Mouse (Mus musculus): ENCODE results near the gene Dbr1. TPM values are rescaled to one million over a fixed set of nuclear protein-coding genes. Genes with fewer than 3 reads are reported as not detected.

Gene Dbr1
- polyA plus RNA-seq (2012; rRNA removed), result 5.5 and 6.8 TPM in 2 replicates

DNA sequence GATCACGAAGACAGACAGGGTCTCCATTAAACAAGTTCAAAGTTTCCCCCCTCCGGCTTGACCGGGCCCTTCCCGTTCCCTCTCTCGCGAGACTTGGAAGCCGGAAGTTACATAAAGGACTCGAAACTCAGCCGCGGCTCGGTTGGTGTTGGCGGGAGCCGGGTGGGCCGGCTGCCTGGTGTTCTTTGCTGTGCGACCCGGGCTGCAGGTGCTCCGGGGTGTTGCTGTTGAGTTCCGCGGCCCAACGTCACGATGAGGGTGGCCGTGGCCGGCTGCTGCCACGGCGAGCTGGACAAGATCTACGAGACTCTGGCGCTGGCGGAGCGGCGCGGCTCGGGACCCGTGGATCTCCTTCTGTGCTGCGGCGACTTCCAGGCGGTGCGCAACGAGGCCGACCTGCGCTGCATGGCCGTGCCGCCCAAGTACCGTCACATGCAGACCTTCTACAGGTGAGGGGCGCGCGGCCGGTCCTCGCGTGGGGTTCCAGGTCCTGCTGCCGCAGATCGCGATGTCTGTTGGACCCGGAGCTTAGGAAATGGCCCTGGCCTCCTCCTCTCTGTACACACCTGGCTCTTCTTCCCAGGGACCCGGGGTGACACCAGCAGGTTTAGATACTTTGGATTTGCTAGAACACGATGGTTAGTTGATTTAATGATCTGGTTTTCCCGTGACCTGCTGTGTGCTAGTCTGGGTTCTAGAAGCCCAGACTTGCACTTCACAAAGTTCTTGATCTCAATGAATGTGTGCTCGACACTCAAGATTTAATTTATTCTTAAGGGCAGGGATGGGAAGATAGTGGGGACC, at the start of gene Dbr1:
Gene Dbr1 (plus strand): TSS at position 123 of the 804 bp plus-strand sequence.
- Histone ChIP-seq H3K4me3 (replicated peaks; ENCODE audit: extremely low read depth, low read depth, low read length) (peak within 1 kb of the TSS; percentile 94), H3K4me1 (ENCODE audit: control insufficient read depth, insufficient read depth, low read length) (peaks cover 3% of the 10 kb centered on the region)
- WGBS, result under 1% methylated on average over 57 of the region's 57 CpGs
- peak; percentile 93 for DNase-seq
- TF ChIP-seq POLR2A (IDR thresholded peaks at IDR 0.05; ENCODE audit: borderline replicate concordance, extremely low read depth, low read depth, low read length) (peak; percentile 51; the same call in 1 of the 2 replicates), CTCF (IDR thresholded peaks at IDR 0.05; ENCODE audit: insufficient read depth, low read length) (no peak)

DNA sequence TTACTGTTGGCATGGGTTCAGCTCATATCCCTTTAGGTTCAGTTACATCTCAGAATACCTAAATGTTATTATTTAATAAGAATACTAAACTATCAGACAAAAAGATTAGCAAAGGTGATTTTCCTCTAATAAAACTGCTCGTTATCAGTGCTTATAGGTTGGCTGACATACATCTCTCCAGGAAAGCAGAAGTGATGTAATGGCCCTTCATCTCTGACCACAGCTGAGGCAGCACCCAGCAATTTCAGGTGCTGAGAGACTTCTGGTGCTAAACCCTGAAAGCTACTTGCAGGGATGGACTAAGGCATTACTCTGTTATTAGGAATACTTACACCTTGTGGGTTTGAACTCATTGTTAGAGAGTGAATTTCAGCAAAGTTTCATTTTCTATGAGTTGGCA, 43.7 kb upstream of the Dbr1 start:
- Histone ChIP-seq H3K4me3 (replicated peaks; ENCODE audit: extremely low read depth, low read depth, low read length) (no peak overlapping the region), H3K4me1 (ENCODE audit: control insufficient read depth, insufficient read depth, low read length) (no peaks in the 10 kb centered on the region)
- DNase-seq, result no peak
- WGBS, result 85% methylated on average over 1 of the region's 1 CpGs
- no peak for TF ChIP-seq POLR2A (IDR thresholded peaks at IDR 0.05; ENCODE audit: borderline replicate concordance, extremely low read depth, low read depth, low read length)
- no peak for TF ChIP-seq CTCF (IDR thresholded peaks at IDR 0.05; ENCODE audit: insufficient read depth, low read length)

- TF ChIP-seq POLR2A (IDR thresholded peaks at IDR 0.05; ENCODE audit: borderline replicate concordance, extremely low read depth, low read depth, low read length) (no peak), CTCF (IDR thresholded peaks at IDR 0.05; ENCODE audit: insufficient read depth, low read length) (no peak)
- 95% methylated on average over 1 of the region's 1 CpGs for WGBS
- no peaks in the 10 kb centered on the region for H3K4me1 ChIP-seq (ENCODE audit: control insufficient read depth, insufficient read depth, low read length)
- DNase-seq, result no peak
- no peak overlapping the region for H3K4me3 ChIP-seq (replicated peaks; ENCODE audit: extremely low read depth, low read depth, low read length)
Observed at GRCm38 (mm10) chr9:99546259-99546658, 29.3 kb upstream of the Dbr1 start.

GRCm38 (mm10) chr9:99552068-99552467, 23.5 kb upstream of the Dbr1 start:
- WGBS, result 76% methylated on average over 2 of the region's 2 CpGs
- no peak for TF ChIP-seq POLR2A (IDR thresholded peaks at IDR 0.05; ENCODE audit: borderline replicate concordance, extremely low read depth, low read depth, low read length)
- no peak for TF ChIP-seq CTCF (IDR thresholded peaks at IDR 0.05; ENCODE audit: insufficient read depth, low read length)
- no peak for DNase-seq

GRCm38 (mm10) chr9:99553049-99553448, 22.6 kb upstream of the Dbr1 start:
- Histone ChIP-seq H3K4me1 (ENCODE audit: control insufficient read depth, insufficient read depth, low read length) (no peaks in the 10 kb centered on the region; the same call in none of the 2 replicates), H3K4me3 (replicated peaks; ENCODE audit: extremely low read depth, low read depth, low read length) (no peak overlapping the region)
- TF ChIP-seq CTCF (IDR thresholded peaks at IDR 0.05; ENCODE audit: insufficient read depth, low read length) (no peak), POLR2A (IDR thresholded peaks at IDR 0.05; ENCODE audit: borderline replicate concordance, extremely low read depth, low read depth, low read length) (no peak)
- no peak for DNase-seq
- 69% methylated on average over 2 of the region's 2 CpGs for WGBS

More at GRCm38 (mm10) chr9:99552068-99552467, 23.5 kb upstream of the Dbr1 start:
- no peaks in the 10 kb centered on the region; the same call in none of the 2 replicates for H3K4me1 ChIP-seq (ENCODE audit: control insufficient read depth, insufficient read depth, low read length)
- H3K4me3 ChIP-seq (replicated peaks; ENCODE audit: extremely low read depth, low read depth, low read length), result no peak overlapping the region

DNA sequence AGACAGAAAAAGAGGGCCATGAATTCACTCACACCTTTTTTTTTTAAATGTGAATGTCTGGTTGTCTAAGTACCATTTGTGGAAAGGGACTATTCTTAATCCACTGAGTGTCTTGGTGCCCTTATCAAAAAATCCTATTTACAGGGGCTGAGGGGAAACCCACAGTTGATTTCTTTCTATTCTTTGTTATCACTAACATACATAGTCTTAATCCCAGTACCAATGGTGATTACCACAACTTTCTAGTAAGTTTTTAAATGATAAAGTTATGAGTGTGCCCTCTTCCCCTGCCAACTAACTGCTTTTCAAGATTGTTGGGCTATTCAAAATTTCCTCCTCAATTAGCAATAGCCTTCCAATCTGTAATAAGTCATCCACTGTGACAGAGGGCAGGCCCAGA, 21.5 kb upstream of the Dbr1 start:
- TF ChIP-seq POLR2A (IDR thresholded peaks at IDR 0.05; ENCODE audit: borderline replicate concordance, extremely low read depth, low read depth, low read length) (no peak), CTCF (IDR thresholded peaks at IDR 0.05; ENCODE audit: insufficient read depth, low read length) (no peak)
- Histone ChIP-seq H3K4me3 (replicated peaks; ENCODE audit: extremely low read depth, low read depth, low read length) (no peak overlapping the region), H3K4me1 (ENCODE audit: control insufficient read depth, insufficient read depth, low read length) (no peaks in the 10 kb centered on the region; the same call in none of the 2 replicates)
- DNase-seq, result no peak

DNA sequence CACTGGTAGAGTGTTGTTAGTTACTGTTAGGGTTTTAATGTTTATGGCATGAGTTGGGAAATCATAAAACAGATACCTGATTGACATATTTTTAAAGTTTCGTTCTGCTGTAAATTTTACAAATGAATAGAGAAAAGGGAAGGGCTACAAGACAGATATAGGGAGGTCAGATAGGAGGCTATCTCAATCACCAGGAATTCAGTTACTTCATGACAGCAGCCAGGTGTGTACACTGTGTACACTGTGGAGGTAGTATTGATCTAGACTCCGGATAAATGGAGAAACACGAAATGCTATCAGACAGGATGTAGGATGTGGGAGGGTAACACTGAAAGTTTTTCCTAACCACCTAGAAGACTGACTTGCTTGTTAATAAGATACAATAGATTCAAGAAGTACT, 20.3 kb upstream of the Dbr1 start:
- no peaks in the 10 kb centered on the region; the same call in none of the 2 replicates for H3K4me1 ChIP-seq (ENCODE audit: control insufficient read depth, insufficient read depth, low read length)
- DNase-seq, result no peak
- 80% methylated on average over 3 of the region's 3 CpGs for WGBS
- TF ChIP-seq POLR2A (IDR thresholded peaks at IDR 0.05; ENCODE audit: borderline replicate concordance, extremely low read depth, low read depth, low read length) (no peak), CTCF (IDR thresholded peaks at IDR 0.05; ENCODE audit: insufficient read depth, low read length) (no peak)
- no peak overlapping the region for H3K4me3 ChIP-seq (replicated peaks; ENCODE audit: extremely low read depth, low read depth, low read length)

- DNase-seq, result no peak
- WGBS, result 60% methylated on average over 8 of the region's 8 CpGs
Observed at GRCm38 (mm10) chr9:99557580-99558300, 17.9 kb upstream of the Dbr1 start.

DNA sequence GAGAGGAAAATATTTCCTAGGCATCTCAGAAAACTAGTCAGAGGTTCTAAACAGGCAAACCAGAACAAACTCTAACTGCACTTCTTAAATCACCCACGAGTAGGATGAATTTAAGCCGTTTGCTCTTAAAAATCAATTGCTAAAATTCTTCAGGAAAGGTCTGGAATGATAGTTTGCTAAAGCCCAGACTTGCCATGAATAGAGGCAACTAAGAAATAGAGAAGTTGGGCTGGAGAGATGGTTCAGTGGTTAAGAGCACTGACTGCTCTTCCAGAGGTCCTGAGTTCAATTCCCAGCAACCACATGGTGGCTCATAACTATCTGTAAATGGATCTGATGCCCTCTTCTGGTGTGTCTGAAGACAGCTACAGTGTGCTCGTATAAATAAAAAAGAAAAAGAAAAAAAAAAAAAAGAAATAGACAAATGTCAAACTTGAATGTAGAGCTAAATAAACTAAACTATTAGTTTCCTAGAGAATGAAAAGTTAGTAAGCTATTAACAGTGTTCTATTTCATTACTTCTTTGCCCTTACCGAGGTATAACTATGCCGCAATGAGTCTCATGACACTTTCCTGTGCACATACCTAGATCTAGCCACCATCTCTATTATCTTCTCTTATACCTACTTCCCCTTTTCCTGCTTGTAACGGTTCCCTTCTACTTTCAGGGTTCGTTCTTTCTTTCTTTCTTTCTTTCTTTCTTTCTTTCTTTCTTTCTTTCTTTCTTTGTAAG, 16.6 kb upstream of the Dbr1 start:
- no peak overlapping the region for H3K4me3 ChIP-seq (replicated peaks; ENCODE audit: extremely low read depth, low read depth, low read length)
- DNase-seq, result no peak
- TF ChIP-seq CTCF (IDR thresholded peaks at IDR 0.05; ENCODE audit: insufficient read depth, low read length) (no peak), POLR2A (IDR thresholded peaks at IDR 0.05; ENCODE audit: borderline replicate concordance, extremely low read depth, low read depth, low read length) (no peak)
- WGBS, result 83% methylated on average over 7 of the region's 7 CpGs
- no peaks in the 10 kb centered on the region; the same call in 1 of the 2 replicates for H3K4me1 ChIP-seq (ENCODE audit: control insufficient read depth, insufficient read depth, low read length)

More at GRCm38 (mm10) chr9:99557580-99558300, 17.9 kb upstream of the Dbr1 start:
- H3K4me3 ChIP-seq (replicated peaks; ENCODE audit: extremely low read depth, low read depth, low read length), result no peak overlapping the region
- H3K4me1 ChIP-seq (ENCODE audit: control insufficient read depth, insufficient read depth, low read length), result no peaks in the 10 kb centered on the region; the same call in 1 of the 2 replicates
- no peak for TF ChIP-seq POLR2A (IDR thresholded peaks at IDR 0.05; ENCODE audit: borderline replicate concordance, extremely low read depth, low read depth, low read length)
- no peak for TF ChIP-seq CTCF (IDR thresholded peaks at IDR 0.05; ENCODE audit: insufficient read depth, low read length)

Measured in lung, adult 2 months (tissue).